ENCODE assay signal across 19 mouse cellular contexts in genomic region chr13:103700752-103701151, GRCm38 (mm10).
"Had no signal": no experiment of that assay in that cellular context is flagged by ENCODE, and none has a peak within 500 bp of the region (broad histone marks: within the 10 kb centered on the region; RNA-seq: fewer than 3 reads in every experiment).

No protein-coding gene starts in this region.

- DNase-seq: kidney, adult 8-10 months; kidney, postnatal 25 days; layer of hippocampus, adult 9-11 months; layer of hippocampus, postnatal 36 days; left cerebral cortex, postnatal 4 days; liver; lung, adult 18-20 months; lung, postnatal 10 days; lung, postnatal 36 days; midbrain, embryonic 14.5 days; thymus, adult 18-20 months; thymus, postnatal 36 days had no signal

- H3K27ac ChIP-seq: layer of hippocampus, adult 2 months; left cerebral cortex, adult 2 months; limb, embryonic 13.5 days; liver, embryonic 12.5 days; liver, embryonic 15.5 days; lung, embryonic 15.5 days had no signal

- H3K4me1 ChIP-seq: liver, embryonic 12.5 days; liver, embryonic 15.5 days had no signal

- H3K27me3 ChIP-seq: limb, embryonic 13.5 days; liver, embryonic 12.5 days; liver, embryonic 15.5 days; lung, embryonic 15.5 days had no signal

- H3K4me3 ChIP-seq: layer of hippocampus, adult 2 months; left cerebral cortex, adult 2 months; limb, embryonic 13.5 days; liver, embryonic 12.5 days; liver, embryonic 15.5 days; lung, embryonic 15.5 days had no signal

- H3K9me3 ChIP-seq: limb, embryonic 13.5 days; liver, embryonic 12.5 days; liver, embryonic 15.5 days; lung, embryonic 15.5 days had no signal

- H3K9ac ChIP-seq: limb, embryonic 13.5 days; liver, embryonic 12.5 days; liver, embryonic 15.5 days; lung, embryonic 15.5 days had no signal

- H3K36me3 ChIP-seq: limb, embryonic 13.5 days; liver, embryonic 12.5 days; liver, embryonic 15.5 days; lung, embryonic 15.5 days had no signal

- ATAC-seq: liver, embryonic 12.5 days had no signal

- H3K4me2 ChIP-seq: limb, embryonic 13.5 days; liver, embryonic 12.5 days; liver, embryonic 15.5 days; lung, embryonic 15.5 days; midbrain, embryonic 11.5 days had no signal
